Mouse (Mus musculus): ENCODE measurements around the gene Luc7l3.

The Luc7l3 gene

DNA sequence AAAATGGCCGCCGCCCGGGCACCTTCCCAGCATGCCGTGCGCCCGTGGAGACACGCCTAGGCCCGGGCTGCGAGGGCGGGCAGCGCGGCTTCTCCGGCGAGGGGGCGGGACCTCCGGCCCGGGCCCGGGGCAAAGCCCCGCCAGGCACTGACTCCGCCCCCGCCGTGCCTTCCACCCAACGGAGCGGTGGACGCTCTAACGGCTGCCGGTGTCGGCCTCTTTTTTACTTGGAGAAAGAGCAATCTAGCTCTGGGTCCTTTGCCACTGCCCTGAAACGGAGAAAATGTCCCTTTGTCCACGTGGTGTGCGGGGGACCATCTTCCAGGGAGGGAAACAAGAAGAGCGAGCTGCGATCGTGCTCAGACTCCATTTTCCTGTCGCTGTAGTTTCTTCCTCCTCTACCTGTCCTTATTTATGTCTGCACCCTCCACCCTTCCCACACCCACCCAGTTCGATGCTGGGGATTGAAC, at the start of gene Luc7l3:
Luc7l3 (minus strand) TSS at position 58 of the 470 bp plus-strand sequence.
- ATAC-seq (ENCODE audit: low TSS enrichment), result peak; percentile 78

DNA sequence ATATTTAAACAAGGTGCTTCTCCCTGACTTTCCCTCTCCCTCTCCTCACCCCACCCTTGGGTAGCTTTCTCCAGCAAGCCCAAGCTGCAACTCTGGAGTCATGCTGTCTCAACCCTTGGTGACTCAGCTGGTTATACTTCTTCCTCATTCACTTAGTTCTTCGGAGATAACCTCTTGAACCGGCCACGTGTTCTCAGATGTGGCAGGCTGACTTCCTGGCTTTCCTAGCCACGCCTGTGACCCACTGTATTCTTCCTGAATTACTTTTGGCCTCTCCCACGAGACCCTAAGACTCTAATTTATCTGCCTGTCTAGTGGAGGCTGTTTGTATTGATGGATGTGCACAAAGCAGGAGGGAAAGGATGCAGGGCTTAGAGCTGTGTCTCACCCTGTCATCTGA, 49.0 kb upstream of the Luc7l3 start:
- ATAC-seq (ENCODE audit: low TSS enrichment), result no peak

GRCm38 (mm10) chr11:94369981-94370380, 48.2 kb upstream of the Luc7l3 start:
- ATAC-seq (ENCODE audit: low TSS enrichment), result no peak

DNA sequence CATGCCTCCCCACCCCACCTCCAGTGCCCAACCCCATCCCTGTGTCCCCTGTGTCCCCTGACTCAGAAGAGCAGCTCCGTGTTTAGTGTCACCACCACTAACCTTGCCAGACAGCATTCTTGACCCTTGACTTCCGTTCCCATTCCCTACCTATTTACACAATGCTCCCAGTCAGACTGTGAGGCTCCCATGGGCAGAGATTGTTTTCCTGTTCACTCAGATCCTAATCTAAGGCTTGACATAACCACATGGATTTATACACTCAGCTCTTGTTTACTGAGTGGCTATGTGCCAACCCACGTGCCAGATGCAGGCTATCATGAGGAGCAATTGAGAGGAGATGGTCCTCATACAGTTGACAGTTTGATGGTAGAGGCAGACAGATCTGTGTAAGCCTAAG, 43.6 kb upstream of the Luc7l3 start:
- no peak for ATAC-seq (ENCODE audit: low TSS enrichment)

- no peak for ATAC-seq (ENCODE audit: low TSS enrichment)
Measured at GRCm38 (mm10) chr11:94363690-94364089, 41.9 kb upstream of the Luc7l3 start.

- ATAC-seq (ENCODE audit: low TSS enrichment), result no peak
Measured at GRCm38 (mm10) chr11:94362101-94362500, 40.3 kb upstream of the Luc7l3 start.

GRCm38 (mm10) chr11:94361166-94361870, 39.5 kb upstream of the Luc7l3 start:
- no peak for ATAC-seq (ENCODE audit: low TSS enrichment)

DNA sequence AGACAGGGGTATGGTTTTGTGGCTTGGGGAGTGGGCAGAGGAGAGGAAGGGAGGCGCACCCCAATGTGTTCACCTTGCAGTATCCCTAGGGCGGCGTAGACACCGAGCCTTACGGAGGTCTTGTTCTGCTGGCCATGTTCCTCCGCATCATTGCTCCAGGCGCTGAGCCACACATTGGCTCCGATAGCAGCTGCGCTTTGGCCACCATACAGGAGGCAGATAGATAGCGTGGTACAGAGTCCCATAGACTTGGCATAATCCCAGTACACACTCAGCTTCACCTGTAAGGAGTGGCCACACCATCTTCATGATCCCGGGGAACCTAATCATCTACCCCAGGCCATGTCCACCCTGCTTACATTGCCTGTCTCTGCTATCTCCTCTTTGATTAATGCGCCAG, 37.4 kb upstream of the Luc7l3 start:
- ATAC-seq (ENCODE audit: low TSS enrichment), result no peak

DNA sequence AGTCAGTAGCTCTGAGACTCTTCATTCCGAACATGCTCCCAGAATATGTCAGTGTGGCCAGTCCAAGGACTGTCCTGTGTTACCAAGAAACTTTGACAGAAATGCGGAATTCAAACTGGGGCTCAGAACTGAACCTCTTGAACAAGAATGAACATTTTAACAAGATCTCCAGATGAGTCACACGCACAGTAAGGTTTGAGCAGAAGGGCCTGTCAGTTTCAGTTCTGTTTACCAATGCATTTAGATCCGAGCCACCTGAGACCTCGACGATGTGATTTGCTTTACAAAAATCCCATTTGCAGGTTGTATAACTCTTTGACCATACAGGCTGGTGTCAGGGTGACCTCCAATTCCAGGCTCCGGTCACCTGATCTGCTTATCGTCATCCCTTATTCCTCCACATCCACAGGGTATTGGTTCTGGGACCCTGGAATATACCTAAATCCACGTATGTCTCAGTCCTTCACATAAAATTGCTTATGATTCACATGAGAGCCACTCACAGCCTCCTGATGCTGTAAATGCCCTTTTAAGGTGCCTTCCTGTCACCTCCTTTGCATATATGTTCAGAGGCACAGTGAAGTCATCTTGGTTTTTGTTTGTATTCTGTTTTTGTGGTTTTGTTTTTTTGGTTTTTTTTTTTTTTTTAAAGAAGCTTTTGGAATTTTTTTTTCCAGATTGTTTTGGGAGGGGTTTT, 33.9 kb upstream of the Luc7l3 start:
- no peak for ATAC-seq (ENCODE audit: low TSS enrichment)

GRCm38 (mm10) chr11:94351094-94351493, 29.3 kb upstream of the Luc7l3 start:
- ATAC-seq (ENCODE audit: low TSS enrichment), result no peak

DNA sequence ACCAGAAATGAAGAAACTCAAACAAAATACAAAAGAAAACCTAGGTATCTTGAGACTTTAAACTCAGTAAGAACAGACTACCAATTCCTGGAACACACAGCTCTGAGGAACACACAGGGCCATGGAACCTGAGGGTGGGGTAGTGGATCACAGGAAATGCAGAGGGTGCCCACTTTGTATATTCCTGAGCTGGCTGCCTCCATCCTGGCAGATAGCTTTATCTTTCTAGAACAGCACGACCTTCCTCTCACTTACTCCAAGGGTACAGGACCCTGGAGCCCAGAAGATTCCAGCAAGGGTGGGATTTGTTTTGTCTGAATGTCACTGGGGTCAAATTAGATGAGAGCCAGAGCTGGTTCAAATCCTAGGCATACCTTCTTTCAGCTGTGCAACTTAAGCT, 28.5 kb upstream of the Luc7l3 start:
- ATAC-seq (ENCODE audit: low TSS enrichment), result no peak

DNA sequence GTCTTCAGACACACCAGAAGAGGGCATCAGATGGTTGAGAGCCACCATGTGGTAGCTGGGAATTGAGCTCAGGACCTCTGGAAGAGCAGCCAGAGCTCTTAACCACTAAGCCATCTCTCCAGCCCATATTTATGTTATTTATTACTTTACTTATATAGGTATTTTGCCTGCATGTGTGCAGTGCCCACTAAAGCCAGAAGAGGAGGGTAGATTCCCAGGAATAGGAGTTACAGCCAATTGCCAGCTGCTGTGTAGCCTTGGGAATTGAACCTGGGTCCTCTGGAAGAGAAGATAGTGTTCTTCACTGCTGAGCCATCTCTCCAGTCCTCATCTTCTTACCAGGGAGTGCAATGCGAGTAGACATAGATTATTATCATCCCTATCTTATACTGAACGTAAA, 28.1 kb upstream of the Luc7l3 start:
- no peak for ATAC-seq (ENCODE audit: low TSS enrichment)

DNA sequence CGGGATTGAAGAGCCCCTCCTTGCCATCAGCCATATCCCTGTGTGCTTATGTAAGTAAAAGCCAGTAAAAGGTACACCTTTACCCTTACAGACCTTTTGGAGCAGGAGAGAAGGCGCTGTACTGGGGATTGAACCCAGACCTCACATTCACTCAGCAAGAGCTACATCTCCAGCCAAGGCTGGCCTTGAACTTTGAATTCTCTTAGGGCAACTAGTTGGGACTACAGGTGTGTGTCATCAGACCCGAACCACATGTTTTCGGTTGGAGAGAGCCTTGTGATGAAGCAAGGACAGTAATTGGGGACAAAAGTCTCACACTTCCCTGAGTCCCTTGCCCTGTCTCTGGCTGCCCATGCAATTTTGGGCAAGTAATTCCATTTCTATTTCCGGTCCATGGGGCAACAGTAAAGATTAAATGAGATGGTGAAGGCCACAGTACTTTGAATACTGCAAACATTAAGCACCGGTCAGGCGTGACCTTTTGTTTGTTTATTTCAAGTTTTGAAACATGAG, 25.3 kb upstream of the Luc7l3 start:
- ATAC-seq (ENCODE audit: low TSS enrichment), result no peak

GRCm38 (mm10) chr11:94346611-94347010, 24.8 kb upstream of the Luc7l3 start:
- ATAC-seq (ENCODE audit: low TSS enrichment), result no peak

GRCm38 (mm10) chr11:94345926-94346325, 24.1 kb upstream of the Luc7l3 start:
- no peak for ATAC-seq (ENCODE audit: low TSS enrichment)

DNA sequence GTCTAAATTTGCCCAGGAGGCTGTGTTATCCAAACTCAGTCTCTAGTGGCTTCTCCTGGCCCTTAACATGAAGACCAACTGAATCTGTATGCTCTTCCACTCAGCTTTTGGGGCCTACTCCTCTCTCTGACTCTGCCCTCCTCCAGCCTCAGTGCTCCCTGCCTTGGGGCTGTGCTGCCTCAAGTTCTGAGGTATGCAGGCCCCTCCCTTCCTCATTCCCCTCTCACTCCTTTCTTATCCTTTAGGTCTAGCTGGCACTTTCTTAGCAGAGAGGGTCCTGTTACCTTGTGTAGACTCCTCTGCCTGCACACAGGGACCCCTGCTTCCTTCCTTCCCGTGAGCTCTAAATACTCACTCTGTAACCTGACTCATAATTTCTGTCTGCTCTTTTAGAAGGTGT, 22.7 kb upstream of the Luc7l3 start:
- no peak for ATAC-seq (ENCODE audit: low TSS enrichment)

DNA sequence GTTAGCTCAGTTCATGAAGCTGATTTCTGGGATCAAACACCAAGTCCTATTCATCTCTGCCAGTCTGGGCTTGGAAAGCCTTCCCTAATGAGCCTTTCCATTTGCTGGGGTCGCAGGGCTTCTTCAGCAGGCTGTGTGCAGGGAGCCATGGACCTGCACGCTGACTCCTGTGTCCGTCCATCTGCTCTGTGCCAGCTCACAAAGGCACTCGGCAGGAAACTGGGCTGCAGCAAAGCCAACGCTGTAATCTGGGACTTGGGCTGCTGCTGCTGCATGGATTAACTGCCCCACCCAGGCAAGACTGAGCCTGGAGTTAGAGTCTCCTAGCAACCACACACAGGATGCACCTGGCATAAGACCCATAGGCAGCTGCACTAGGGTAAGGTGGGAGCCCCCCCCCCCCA, 22.2 kb upstream of the Luc7l3 start:
- ATAC-seq (ENCODE audit: low TSS enrichment), result 0 out of 2 replicates have a peak, but pooled peaks have one; percentile 19

- no peak for ATAC-seq (ENCODE audit: low TSS enrichment)
Measured at GRCm38 (mm10) chr11:94342114-94342905, 20.5 kb upstream of the Luc7l3 start.

GRCm38 (mm10) chr11:94340948-94341933, 19.5 kb upstream of the Luc7l3 start:
- no peak for ATAC-seq (ENCODE audit: low TSS enrichment)

DNA sequence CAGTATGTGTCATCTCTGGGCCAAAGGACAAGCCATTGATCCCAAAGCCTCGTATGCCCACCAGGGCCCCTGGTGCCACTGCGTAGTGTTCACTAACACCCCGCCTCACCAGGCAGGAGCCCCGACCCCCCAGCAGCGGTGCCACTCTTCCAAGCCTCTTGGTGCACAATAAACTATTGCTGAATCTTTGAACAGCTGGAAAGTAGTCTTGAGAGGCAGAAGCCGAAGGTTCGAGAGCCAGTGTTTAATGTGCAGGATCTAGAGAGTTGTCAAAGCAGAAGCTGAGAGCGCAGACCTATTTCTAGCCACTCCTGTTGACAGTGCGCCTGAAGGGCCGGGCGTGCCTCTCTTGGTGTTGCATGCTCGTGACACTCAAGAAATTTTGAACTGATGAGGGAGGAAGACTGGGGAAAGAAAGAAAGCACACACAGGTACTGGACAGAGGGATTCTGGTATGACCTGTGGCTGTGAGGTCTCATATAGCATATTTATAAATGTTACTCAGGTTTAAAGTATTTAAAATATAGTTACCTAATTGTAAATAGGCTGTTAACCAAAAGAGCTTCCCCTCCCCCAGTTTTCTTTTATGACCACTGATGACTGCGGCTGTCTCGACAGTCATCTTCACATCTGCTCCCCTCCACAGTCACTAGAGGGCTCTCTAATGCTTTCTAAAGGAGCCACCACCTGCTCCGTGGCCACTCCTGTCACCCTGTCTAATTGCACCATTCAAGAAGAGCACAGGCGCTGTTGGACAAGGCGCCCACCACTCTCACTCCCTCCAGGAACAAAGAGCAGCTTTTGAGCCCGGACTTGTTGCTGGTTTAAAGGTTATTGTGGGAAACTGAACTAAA, 18.2 kb upstream of the Luc7l3 start:
- peak; percentile 65 for ATAC-seq (ENCODE audit: low TSS enrichment)
